In the genomic region with DNA sequence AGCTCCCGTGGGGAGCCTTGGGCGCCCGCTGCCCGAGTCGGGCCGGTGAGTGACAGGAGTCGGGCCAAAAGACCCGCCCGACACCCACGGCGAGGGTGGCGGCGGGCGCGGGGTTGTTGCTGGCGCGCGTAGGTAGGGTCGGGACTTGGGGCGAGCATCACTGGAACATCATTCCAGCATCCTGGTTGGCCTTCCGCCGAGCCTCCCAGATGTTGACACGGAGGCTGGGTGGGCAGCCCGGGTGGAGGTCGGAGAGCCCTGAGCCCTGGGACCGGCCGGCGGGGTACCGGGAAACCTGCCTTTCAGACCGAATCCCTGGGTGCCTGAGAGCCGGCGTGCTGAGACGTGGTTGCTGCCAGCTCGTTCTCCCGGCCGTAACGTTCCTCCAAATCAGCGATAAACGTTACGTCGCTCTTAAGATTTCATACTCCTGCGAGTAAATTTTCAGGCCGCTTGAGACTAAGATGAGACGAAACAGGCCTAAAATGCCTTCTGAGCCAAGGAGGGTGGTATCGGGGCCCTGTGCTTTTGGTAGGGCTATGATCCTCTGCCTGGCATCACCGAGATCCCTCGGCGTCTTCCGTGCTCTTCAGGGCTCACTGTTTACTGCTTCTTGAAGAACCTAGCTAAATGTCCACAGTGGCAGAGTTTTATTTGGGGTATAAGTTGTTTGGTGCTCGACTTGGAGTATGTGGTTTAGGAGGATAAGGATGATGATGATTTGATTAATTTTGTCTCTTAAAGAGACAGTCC, we compare ENCODE assay signal across 8 mouse cellular contexts. TPM values are rescaled to one million over a fixed set of nuclear protein-coding genes. Genes with fewer than 3 reads are reported as not detected.
A peak's percentile ranks its signal among the peaks of the same experiment; 100 is the strongest.
DNase-seq lines count a peak whose midpoint lies in the region; ATAC-seq and TF ChIP-seq lines count a peak whose summit lies in the region.

No protein-coding gene starts in this region.

- no peak for TF ChIP-seq POLR2A in cerebellum, adult 2 months (IDR thresholded peaks at IDR 0.05; ENCODE audit: borderline replicate concordance, insufficient read depth, low read length)

- DNase-seq in cerebellum, adult 2 months, result no peak
- DNase-seq in cerebellum, adult 9-11 months, result no peak
- DNase-seq in retina, postnatal 1 day, result peak; percentile 41
- DNase-seq in retina, embryonic 14.5 days (ENCODE audit: low spot score), result no peak
- peak; percentile 59 for DNase-seq in liver

- H3K9ac ChIP-seq in forebrain, embryonic 12.5 days, result peak overlapping the region; percentile 93
- peak overlapping the region; percentile 89 for H3K9ac ChIP-seq in neural tube, embryonic 13.5 days

- no peak for TF ChIP-seq CTCF in cerebellum, adult 2 months (IDR thresholded peaks at IDR 0.05; ENCODE audit: borderline replicate concordance, insufficient read depth, low read depth, low read length)

- H3K4me3 ChIP-seq in cerebellum, adult 2 months (replicated peaks; ENCODE audit: insufficient read depth, low read depth, low read length), result peak overlapping the region; percentile 86
- H3K4me3 ChIP-seq in forebrain, embryonic 12.5 days (replicated peaks), result peak overlapping the region; percentile 99
- peak overlapping the region; percentile 89 for H3K4me3 ChIP-seq in neural tube, embryonic 13.5 days

- peak overlapping the region; percentile 75 for H3K4me2 ChIP-seq in forebrain, embryonic 12.5 days
- peak overlapping the region; percentile 90 for H3K4me2 ChIP-seq in neural tube, embryonic 13.5 days

- H3K4me1 ChIP-seq in cerebellum, adult 2 months (ENCODE audit: control insufficient read depth, insufficient read depth, low read length), result no peaks in the 10 kb centered on the region; the same call in 1 of the 2 replicates
- peaks cover 31% of the 10 kb centered on the region for H3K4me1 ChIP-seq in forebrain, embryonic 12.5 days
- peaks cover 47% of the 10 kb centered on the region for H3K4me1 ChIP-seq in neural tube, embryonic 13.5 days (replicated peaks)

- no peak; the same call in 1 of the 2 replicates for ATAC-seq in forebrain, embryonic 12.5 days (ENCODE audit: low FRiP score)
- peak; percentile 65 for ATAC-seq in neural tube, embryonic 13.5 days (ENCODE audit: low read depth)
- ATAC-seq in monocyte, adult 5-6 weeks (replicated peaks; ENCODE audit: insufficient number of reproducible peaks, low FRiP score, low TSS enrichment, poor library complexity, severe bottlenecking), result no peak

- no peaks in the 10 kb centered on the region for H3K9me3 ChIP-seq in forebrain, embryonic 12.5 days
- H3K9me3 ChIP-seq in neural tube, embryonic 13.5 days, result no peaks in the 10 kb centered on the region

- no peaks in the 10 kb centered on the region for H3K27me3 ChIP-seq in cerebellum, adult 2 months (ENCODE audit: control insufficient read depth, insufficient read depth, low read length)
- H3K27me3 ChIP-seq in forebrain, embryonic 12.5 days, result 0 out of 2 replicates have a peak, but pooled peaks cover 4% of the 10 kb centered on the region
- H3K27me3 ChIP-seq in neural tube, embryonic 13.5 days, result no peaks in the 10 kb centered on the region

- under 1% methylated on average over 50 of the region's 50 CpGs for WGBS in cerebellum, adult 2 months
- under 1% methylated on average over 50 of the region's 50 CpGs for WGBS in forebrain, embryonic 12.5 days
- WGBS in neural tube, embryonic 13.5 days, result under 1% methylated on average over 50 of the region's 50 CpGs

- no peaks in the 10 kb centered on the region for H3K36me3 ChIP-seq in forebrain, embryonic 12.5 days (replicated peaks)
- H3K36me3 ChIP-seq in neural tube, embryonic 13.5 days, result no peaks in the 10 kb centered on the region

- H3K27ac ChIP-seq in cerebellum, adult 2 months (ENCODE audit: insufficient read depth, low read length), result peak overlapping the region; percentile 90
- peak overlapping the region; percentile 95 for H3K27ac ChIP-seq in forebrain, embryonic 12.5 days
- peak overlapping the region; percentile 96 for H3K27ac ChIP-seq in neural tube, embryonic 13.5 days (replicated peaks)

RNA-seq across cellular contexts. Expression of gene Ip6k1, which starts 0.7 kb away (rescaled TPM):
- 191 and 245 TPM in 2 replicates for polyA plus RNA-seq in cerebellum, adult 2 months (2012; rRNA removed)
- 82.3 and 88.2 TPM in 2 replicates for polyA plus RNA-seq in forebrain, embryonic 12.5 days (2016; fragmentation: Nextera tagmentation; extraction: Ambion mirVana)
- polyA plus RNA-seq in neural tube, embryonic 13.5 days (2015; fragmentation: Nextera tagmentation; extraction: Ambion mirVana), result 94.1 and 94.9 TPM in 2 replicates
- total RNA-seq in monocyte, adult 5-6 weeks (2017), result 47.0 to 167 TPM (median 102 TPM) in 3 replicates

RNA-seq across cellular contexts. Expression of gene Gm20662, which starts 6.8 kb away (rescaled TPM):
- 6.3 and 6.9 TPM in 2 replicates for polyA plus RNA-seq in cerebellum, adult 2 months (2012; rRNA removed)
- polyA plus RNA-seq in forebrain, embryonic 12.5 days (2016; fragmentation: Nextera tagmentation; extraction: Ambion mirVana), result 0.49 TPM in 1 of 2 replicates, not detected in the other
- polyA plus RNA-seq in neural tube, embryonic 13.5 days (2015; fragmentation: Nextera tagmentation; extraction: Ambion mirVana), result 1.4 TPM in 1 of 2 replicates, not detected in the other
- 1.5 to 2.6 TPM in 2 of 3 replicates, not detected in the other for total RNA-seq in monocyte, adult 5-6 weeks (2017)

RNA-seq across cellular contexts. Expression of gene Cdhr4, which starts 10.7 kb away (rescaled TPM):
- polyA plus RNA-seq in cerebellum, adult 2 months (2012; rRNA removed), result 2.2 and 4.1 TPM in 2 replicates
- polyA plus RNA-seq in forebrain, embryonic 12.5 days (2016; fragmentation: Nextera tagmentation; extraction: Ambion mirVana), result 0.82 and 2.1 TPM in 2 replicates
- polyA plus RNA-seq in neural tube, embryonic 13.5 days (2015; fragmentation: Nextera tagmentation; extraction: Ambion mirVana), result 2.6 and 3.4 TPM in 2 replicates
- total RNA-seq in monocyte, adult 5-6 weeks (2017), result 2.8 TPM in 1 of 3 replicates, not detected in the others

RNA-seq across cellular contexts. Expression of gene Inka1, which starts 17.3 kb away (rescaled TPM):
- polyA plus RNA-seq in cerebellum, adult 2 months (2012; rRNA removed), result 4.1 and 5.7 TPM in 2 replicates
- 14.3 and 18.3 TPM in 2 replicates for polyA plus RNA-seq in forebrain, embryonic 12.5 days (2016; fragmentation: Nextera tagmentation; extraction: Ambion mirVana)
- polyA plus RNA-seq in neural tube, embryonic 13.5 days (2015; fragmentation: Nextera tagmentation; extraction: Ambion mirVana), result 28.8 and 30.7 TPM in 2 replicates
- 3.7 to 14.4 TPM (median 10.5 TPM) in 3 replicates for total RNA-seq in monocyte, adult 5-6 weeks (2017)

RNA-seq across cellular contexts. Expression of gene Gm20661, which starts 20.1 kb away (rescaled TPM):
- polyA plus RNA-seq in cerebellum, adult 2 months (2012; rRNA removed), result 0.20 and 0.38 TPM in 2 replicates
- 0.86 and 1.2 TPM in 2 replicates for polyA plus RNA-seq in forebrain, embryonic 12.5 days (2016; fragmentation: Nextera tagmentation; extraction: Ambion mirVana)
- 2.0 and 2.2 TPM in 2 replicates for polyA plus RNA-seq in neural tube, embryonic 13.5 days (2015; fragmentation: Nextera tagmentation; extraction: Ambion mirVana)
- not detected in 3 replicates for total RNA-seq in monocyte, adult 5-6 weeks (2017)

Comparison
In these comparisons a context has a peak if more than half of its experiments do, and no peak if none do; other contexts are left out.
1. DNase-seq: peak in retina, postnatal 1 day (single experiment) and liver (single experiment); none in cerebellum, adult 2 months (0 of 2), cerebellum, adult 9-11 months (single experiment) and retina, embryonic 14.5 days (single experiment).
2. Peak in every context shown above with its lines, with median percentiles within 50 percentile points of each other: H3K27ac ChIP-seq and H3K4me3 ChIP-seq.